8 mouse cellular contexts compared by ENCODE assay signal in the genomic region with DNA sequence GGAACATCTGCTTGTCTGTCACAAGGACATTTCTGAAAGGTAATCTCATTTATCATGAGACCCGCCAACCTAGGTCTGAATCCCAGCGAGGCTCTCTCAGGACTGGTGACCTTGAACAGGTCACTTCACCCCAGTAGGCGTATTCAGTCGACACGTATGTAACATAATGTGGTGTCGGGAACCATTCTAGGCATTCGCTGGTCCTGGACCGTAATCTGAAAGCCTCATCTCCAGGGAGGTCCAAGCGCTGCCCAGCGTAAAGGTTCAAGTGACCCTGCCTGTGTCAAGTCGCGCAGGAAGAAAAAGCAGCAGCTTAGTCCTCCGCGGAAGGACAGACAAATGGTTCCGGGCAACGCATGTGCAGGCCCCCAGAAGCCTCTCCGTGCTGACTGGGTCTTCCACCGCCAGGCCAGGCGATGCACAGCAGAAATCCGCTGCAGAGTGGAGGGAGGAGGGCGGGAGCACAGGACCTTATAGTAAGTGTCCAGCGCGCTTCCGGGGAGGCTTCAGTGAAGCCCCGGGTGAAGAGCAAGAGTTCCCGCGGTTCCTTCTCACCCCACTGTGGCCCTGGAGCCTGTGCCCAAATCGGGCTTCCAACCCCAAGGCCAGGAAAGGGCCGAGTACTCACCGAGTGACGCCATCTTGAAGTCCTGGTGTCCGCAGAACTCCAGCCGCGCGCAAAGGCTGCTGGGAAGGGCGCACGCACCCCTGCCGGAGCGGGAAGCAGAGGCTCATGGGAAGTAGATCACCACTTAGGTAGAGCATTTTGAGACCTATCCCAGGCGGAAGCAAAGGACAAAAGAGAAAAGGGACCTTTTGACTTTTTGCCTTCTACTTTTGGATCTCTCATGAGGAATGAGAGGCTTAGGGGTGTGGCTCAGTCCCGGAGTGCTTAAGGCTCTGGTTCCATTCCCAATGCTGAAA. TPM values are rescaled to one million over a fixed set of nuclear protein-coding genes. Genes with fewer than 3 reads are reported as not detected.
DNase-seq lines count a peak whose midpoint lies in the region; ATAC-seq and TF ChIP-seq lines count a peak whose summit lies in the region.

No protein-coding gene starts in this region.

- WGBS in hindbrain, embryonic 10.5 days, result 1% methylated on average over 41 of the region's 41 CpGs
- WGBS in lung, embryonic 16.5 days, result under 1% methylated on average over 41 of the region's 41 CpGs
- WGBS in thymus, adult 2 months, result under 1% methylated on average over 41 of the region's 41 CpGs

- peak overlapping the region; percentile 87 for H3K9ac ChIP-seq in lung, embryonic 16.5 days (ENCODE audit: low read length)

- peak overlapping the region; percentile 95 for H3K4me3 ChIP-seq in hindbrain, embryonic 10.5 days
- peak overlapping the region; percentile 60 for H3K4me3 ChIP-seq in lung, embryonic 16.5 days (ENCODE audit: low read length)
- H3K4me3 ChIP-seq in thymus, adult 2 months (ENCODE audit: control insufficient read depth, insufficient read depth, low read length), result peak overlapping the region; percentile 80

- H3K27me3 ChIP-seq in hindbrain, embryonic 10.5 days (ENCODE audit: insufficient read depth, poor library complexity, severe bottlenecking), result no peaks in the 10 kb centered on the region
- H3K27me3 ChIP-seq in lung, embryonic 16.5 days (ENCODE audit: control insufficient read depth, insufficient read depth, low read depth, low read length), result no peaks in the 10 kb centered on the region
- H3K27me3 ChIP-seq in thymus, adult 2 months (ENCODE audit: control insufficient read depth, insufficient read depth, low read length), result no peaks in the 10 kb centered on the region

- TF ChIP-seq CTCF in thymus, adult 2 months (IDR thresholded peaks at IDR 0.05; ENCODE audit: borderline replicate concordance, control insufficient read depth, extremely low read depth, insufficient read depth, low read length, poor library complexity), result no peak

- H3K27ac ChIP-seq in hindbrain, embryonic 10.5 days, result peak overlapping the region; percentile 98
- peak overlapping the region; percentile 75 for H3K27ac ChIP-seq in lung, embryonic 16.5 days (ENCODE audit: low read length)
- H3K27ac ChIP-seq in thymus, adult 2 months (ENCODE audit: control insufficient read depth, insufficient read depth, low read length), result peak overlapping the region; percentile 4

- peaks cover 22% of the 10 kb centered on the region for H3K4me1 ChIP-seq in hindbrain, embryonic 10.5 days (replicated peaks)
- H3K4me1 ChIP-seq in lung, embryonic 16.5 days (replicated peaks; ENCODE audit: control insufficient read depth, insufficient read depth, low read length), result peaks cover 16% of the 10 kb centered on the region
- H3K4me1 ChIP-seq in thymus, adult 2 months (replicated peaks; ENCODE audit: control insufficient read depth, insufficient read depth, low read length), result peaks cover 11% of the 10 kb centered on the region

- H3K36me3 ChIP-seq in hindbrain, embryonic 10.5 days, result peaks cover 62% of the 10 kb centered on the region
- peaks cover 31% of the 10 kb centered on the region for H3K36me3 ChIP-seq in lung, embryonic 16.5 days (ENCODE audit: control insufficient read depth, insufficient read depth, low read length)
- peaks cover 33% of the 10 kb centered on the region for H3K36me3 ChIP-seq in thymus, adult 2 months (ENCODE audit: control insufficient read depth, insufficient read depth, low read length)

- H3K4me2 ChIP-seq in lung, embryonic 16.5 days (ENCODE audit: low read depth, low read length), result peak overlapping the region; percentile 67

- peak; percentile 87 for ATAC-seq in frontal cortex, adult (ENCODE audit: low TSS enrichment)
- peak; percentile 93 for ATAC-seq in lung, embryonic 16.5 days (ENCODE audit: low read depth)

- peak; percentile 59; the same call in 1 of the 2 replicates for TF ChIP-seq POLR2A in thymus, adult 2 months (IDR thresholded peaks at IDR 0.05; ENCODE audit: control insufficient read depth, extremely low read depth, insufficient read depth, low read length, poor library complexity)

- DNase-seq in Muller cell, postnatal 12 days (ENCODE audit: inconsistent ontology term), result peak; percentile 90
- peak; percentile 92 for DNase-seq in cerebellum, adult 9-10 months
- DNase-seq in hindbrain, embryonic 10.5 days (ENCODE audit: low spot score), result peak; percentile 93
- peak; percentile 92 for DNase-seq in layer of hippocampus, adult 9-11 months
- peak; percentile 80 for DNase-seq in ovary, adult 18-20 months (ENCODE audit: low spot score)
- peak; percentile 91 for DNase-seq in thymus, adult 2 months

- no peaks in the 10 kb centered on the region for H3K9me3 ChIP-seq in hindbrain, embryonic 10.5 days
- H3K9me3 ChIP-seq in lung, embryonic 16.5 days (ENCODE audit: control insufficient read depth, low read length), result no peaks in the 10 kb centered on the region

RNA-seq across cellular contexts. Expression of a gene that starts 0.7 kb away (rescaled TPM):
- polyA plus RNA-seq in hindbrain, embryonic 10.5 days (2016; fragmentation: Nextera tagmentation; extraction: Ambion mirVana), result 542 and 582 TPM in 2 replicates
- polyA plus RNA-seq in lung, embryonic 16.5 days (2015; fragmentation: Nextera tagmentation; extraction: Ambion mirVana), result 672 and 734 TPM in 2 replicates
- 129 and 175 TPM in 2 replicates for polyA plus RNA-seq in thymus, adult 2 months (2012; rRNA removed)

RNA-seq across cellular contexts. Expression of a gene that starts 10.5 kb away (rescaled TPM):
- 7.8 and 9.2 TPM in 2 replicates for polyA plus RNA-seq in hindbrain, embryonic 10.5 days (2016; fragmentation: Nextera tagmentation; extraction: Ambion mirVana)
- polyA plus RNA-seq in lung, embryonic 16.5 days (2015; fragmentation: Nextera tagmentation; extraction: Ambion mirVana), result 9.4 and 10.9 TPM in 2 replicates
- 7.2 and 7.6 TPM in 2 replicates for polyA plus RNA-seq in thymus, adult 2 months (2012; rRNA removed)

RNA-seq across cellular contexts. Expression of a gene that starts 13.2 kb away (rescaled TPM):
- 15.2 and 17.2 TPM in 2 replicates for polyA plus RNA-seq in hindbrain, embryonic 10.5 days (2016; fragmentation: Nextera tagmentation; extraction: Ambion mirVana)
- polyA plus RNA-seq in lung, embryonic 16.5 days (2015; fragmentation: Nextera tagmentation; extraction: Ambion mirVana), result 12.0 and 12.4 TPM in 2 replicates
- 5.0 and 5.1 TPM in 2 replicates for polyA plus RNA-seq in thymus, adult 2 months (2012; rRNA removed)

RNA-seq across cellular contexts. Expression of a gene that starts 24.1 kb away (rescaled TPM):
- 70.5 and 92.9 TPM in 2 replicates for polyA plus RNA-seq in hindbrain, embryonic 10.5 days (2016; fragmentation: Nextera tagmentation; extraction: Ambion mirVana)
- 49.1 and 50.4 TPM in 2 replicates for polyA plus RNA-seq in lung, embryonic 16.5 days (2015; fragmentation: Nextera tagmentation; extraction: Ambion mirVana)
- polyA plus RNA-seq in thymus, adult 2 months (2012; rRNA removed), result 63.5 and 66.0 TPM in 2 replicates

RNA-seq across cellular contexts. Expression of a gene that starts 24.2 kb away (rescaled TPM):
- polyA plus RNA-seq in hindbrain, embryonic 10.5 days (2016; fragmentation: Nextera tagmentation; extraction: Ambion mirVana), result 19.6 and 21.9 TPM in 2 replicates
- polyA plus RNA-seq in lung, embryonic 16.5 days (2015; fragmentation: Nextera tagmentation; extraction: Ambion mirVana), result 15.7 and 15.9 TPM in 2 replicates
- polyA plus RNA-seq in thymus, adult 2 months (2012; rRNA removed), result 14.5 and 14.9 TPM in 2 replicates

Comparison
In these comparisons a context has a peak if more than half of its experiments do, and no peak if none do; other contexts are left out.
1. Peak in every context shown above with its lines: DNase-seq, ATAC-seq, H3K4me3 ChIP-seq and H3K27ac ChIP-seq.
2. H3K27ac ChIP-seq: peak in every context shown above with its lines; median percentile 98 in hindbrain, embryonic 10.5 days; 75 in lung, embryonic 16.5 days; 4 in thymus, adult 2 months.